Mouse (Mus musculus) MEL (cell line): ENCODE measurements around the gene Sptbn1. TPM values are rescaled to one million over a fixed set of nuclear protein-coding genes. Genes with fewer than 3 reads are reported as not detected.

Experiments
- DNase-seq: peaks from one replicate; pipeline ENCODE4 v3.0.0; 2011; ENCODE audit warnings: low read depth, low spot score
- H3K27ac ChIP-seq: 2 replicates; pipeline ENCODE4 v1.5.1; 2012; ENCODE audit warnings: low read depth, mild to moderate bottlenecking, control low read depth, low read length, moderate library complexity; ENCODE audit not compliant: control insufficient read depth
- H3K27me3 ChIP-seq, 2 experiments: fragments of 150-350 bp in 1 of 2; sonication (generic) in 1 of 2; 2 replicates each; pipeline ENCODE4 v1.6.1; 2012; ENCODE audit warnings: low read length in 2 of 2, mild to moderate bottlenecking in 2 of 2, improper control_type of control experiment in 1 of 2, moderate library complexity in 1 of 2; ENCODE audit not compliant: insufficient read depth in 2 of 2, control insufficient read depth in 1 of 2
- H3K36me3 ChIP-seq, 2 experiments: 2 replicates each; pipeline ENCODE4 v1.6.1; 2012 to 2014; ENCODE audit warnings: low read length in 2 of 2, improper control_type of control experiment in 1 of 2, inconsistent platforms in 1 of 2, mild to moderate bottlenecking in 1 of 2; ENCODE audit not compliant: insufficient read depth in 2 of 2, control insufficient read depth in 1 of 2
- H3K4me1 ChIP-seq, 2 experiments: fragments of 150-350 bp in 1 of 2; sonication (generic) in 1 of 2; 2 replicates each; pipeline ENCODE4 v1.6.1; 2012; ENCODE audit warnings: low read length in 2 of 2, improper control_type of control experiment in 1 of 2, mild to moderate bottlenecking in 1 of 2; ENCODE audit not compliant: insufficient read depth in 2 of 2, control insufficient read depth in 1 of 2
- H3K4me3 ChIP-seq, 2 experiments: fragments of 150-350 bp in 1 of 2; sonication (generic) in 1 of 2; 2 replicates each; pipeline ENCODE4 v1.5.1; 2012; ENCODE audit warnings: low read depth in 2 of 2, low read length in 2 of 2, mild to moderate bottlenecking in 2 of 2, moderate library complexity in 2 of 2, control low read depth in 1 of 2, improper control_type of control experiment in 1 of 2; ENCODE audit not compliant: control insufficient read depth in 1 of 2, insufficient read depth in 1 of 2
- H3K79me2 ChIP-seq: 2 replicates; pipeline ENCODE4 v1.6.1; 2012; ENCODE audit warnings: mild to moderate bottlenecking, low read length, moderate library complexity; ENCODE audit not compliant: control insufficient read depth, poor library complexity, insufficient read depth
- H3K9ac ChIP-seq: 2 replicates; pipeline ENCODE4 v1.6.1; 2012; ENCODE audit warnings: low read depth, mild to moderate bottlenecking, control low read depth, low read length, moderate library complexity; ENCODE audit not compliant: control insufficient read depth, poor library complexity, severe bottlenecking
- H3K9me3 ChIP-seq: fragments of 150-350 bp; sonication (generic); replicated peaks from 2 replicates; pipeline ENCODE4 v1.6.1; 2012; ENCODE audit warnings: mild to moderate bottlenecking, low read length, improper control_type of control experiment, moderate library complexity; ENCODE audit not compliant: insufficient read depth
- BHLHE40 ChIP-seq: IDR thresholded peaks from 2 replicates; pipeline ENCODE4 v1.6.1; 2012; ENCODE audit warnings: low read depth, mild to moderate bottlenecking, inconsistent platforms, low read length, improper control_type of control experiment, borderline replicate concordance
- CHD1 ChIP-seq: IDR thresholded peaks from 2 replicates; pipeline ENCODE4 v1.6.1; 2012; ENCODE audit warnings: low read depth, mild to moderate bottlenecking, inconsistent platforms, low read length, improper control_type of control experiment
- EP300 ChIP-seq, 2 experiments: IDR thresholded peaks; 2 replicates each; pipeline ENCODE4 v1.6.1; 2011; ENCODE audit warnings: improper control_type of control experiment in 2 of 2, low read length in 2 of 2, low read depth in 1 of 2, mild to moderate bottlenecking in 1 of 2
- ETS1 ChIP-seq: IDR thresholded peaks from 2 replicates; pipeline ENCODE4 v1.6.1; 2012; ENCODE audit warnings: low read depth, mild to moderate bottlenecking, inconsistent platforms, low read length, improper control_type of control experiment, moderate library complexity
- JUND ChIP-seq: IDR thresholded peaks from 2 replicates; pipeline ENCODE4 v1.6.1; 2011; ENCODE audit warnings: low read depth, mild to moderate bottlenecking, improper control_type of control experiment, low read length
- MAFK ChIP-seq: IDR thresholded peaks from 2 replicates; pipeline ENCODE4 v1.6.1; 2011; ENCODE audit warnings: low read depth, mild to moderate bottlenecking, low read length, improper control_type of control experiment, borderline replicate concordance
- POLR2A ChIP-seq, 2 experiments: IDR thresholded peaks; 2 replicates each; pipeline ENCODE4 v1.6.1; 2011 to 2012; ENCODE audit warnings: low read length in 2 of 2, mild to moderate bottlenecking in 2 of 2, control low read depth in 1 of 2, improper control_type of control experiment in 1 of 2, low read depth in 1 of 2, moderate library complexity in 1 of 2; ENCODE audit not compliant: control insufficient read depth in 1 of 2, insufficient read depth in 1 of 2, poor library complexity in 1 of 2
- POLR2AphosphoS2 ChIP-seq: IDR thresholded peaks from 2 replicates; pipeline ENCODE4 v1.6.1; 2011; ENCODE audit warnings: low read length, improper control_type of control experiment
- POLR2AphosphoS5 ChIP-seq: IDR thresholded peaks from 2 replicates; pipeline ENCODE4 v1.6.1; 2012; ENCODE audit warnings: low read depth, borderline replicate concordance, mild to moderate bottlenecking, inconsistent platforms, low read length, moderate library complexity, mixed read lengths
- SIN3A ChIP-seq: IDR thresholded peaks from 2 replicates; pipeline ENCODE4 v1.6.1; 2012; ENCODE audit warnings: low read length, improper control_type of control experiment, inconsistent platforms
- USF1 ChIP-seq: IDR thresholded peaks from 2 replicates; pipeline ENCODE4 v1.6.1; 2014; ENCODE audit warnings: low read depth, mild to moderate bottlenecking, inconsistent platforms, low read length, improper control_type of control experiment, moderate library complexity
- USF2 ChIP-seq, 2 experiments: IDR thresholded peaks; 2 replicates each; pipeline ENCODE4 v1.6.1; 2011 to 2012; ENCODE audit warnings: improper control_type of control experiment in 2 of 2, low read length in 2 of 2, borderline replicate concordance in 1 of 2, inconsistent platforms in 1 of 2, low read depth in 1 of 2, mild to moderate bottlenecking in 1 of 2; ENCODE audit not compliant: insufficient read depth in 1 of 2
- ZC3H11A ChIP-seq: IDR thresholded peaks from 2 replicates; pipeline ENCODE4 v1.6.1; 2012; ENCODE audit warnings: low read depth, mild to moderate bottlenecking, inconsistent platforms, low read length, improper control_type of control experiment
- ZKSCAN1 ChIP-seq: IDR thresholded peaks from 2 replicates; pipeline ENCODE4 v1.6.1; 2012; ENCODE audit warnings: low read depth, mild to moderate bottlenecking, inconsistent platforms, low read length, improper control_type of control experiment, moderate library complexity
- polyA plus RNA-seq, 2 experiments: library from polyadenylated mRNA; stranded (reverse) in 1 of 2; unstranded in 1 of 2; fragments of >175 nt in 1 of 2; fragments of >200 nt in 1 of 2; gene quantifications; 2 replicates each; pipeline versions ENCODE4 v1.2.1 to v1.2.4; 2012; ENCODE audit warnings: low replicate concordance in 2 of 2, low read depth in 1 of 2; ENCODE audit not compliant: insufficient read length in 2 of 2, insufficient read depth in 1 of 2, missing spikeins in 1 of 2
- total RNA-seq: library from RNA; depleted of rRNA; stranded (reverse); fragments of 300-350 nt; gene quantifications from 2 replicates; pipeline ENCODE4 v1.2.3, GENCODE M21; 2012

Gene Sptbn1
- total and polyA plus RNA-seq, 3 experiments, result 14.6 to 20.2 TPM; not detected in 1

- TF ChIP-seq SIN3A (no peak), POLR2A (IDR thresholded peaks at IDR 0.05; ENCODE audit: control insufficient read depth in 1 of 2, insufficient read depth in 1 of 2, low read depth in 1 of 2, low read length in 2 of 2, poor library complexity in 1 of 2) (no peak), USF2 (IDR thresholded peaks at IDR 0.05; ENCODE audit: borderline replicate concordance in 1 of 2, insufficient read depth in 1 of 2, low read depth in 1 of 2, low read length in 2 of 2) (no peak), POLR2AphosphoS2 (no peak), CHD1 (no peak), BHLHE40 (no peak)
- Histone ChIP-seq H3K9ac (no peak overlapping the region), H3K36me3 (peaks cover 0 to 10% of the 10 kb centered on the region in 2 experiments; a peak in 2 of 4 replicates)
Observed at GRCm38 (mm10) chr11:30177145-30177840, 90.7 kb downstream of the Sptbn1 start.

GRCm38 (mm10) chr11:30176111-30176510 is 91.9 kb downstream of the Sptbn1 start:
- Histone ChIP-seq H3K9me3 (no peaks in the 10 kb centered on the region), H3K36me3 (peaks cover 0 to 10% of the 10 kb centered on the region in 2 experiments; a peak in 2 of 4 replicates), H3K27me3 (no peaks in the 10 kb centered on the region), H3K4me3 (no peak overlapping the region), H3K4me1 (peaks cover 3 to 13% of the 10 kb centered on the region in 2 experiments; a peak in 2 of 4 replicates), H3K79me2 (no peaks in the 10 kb centered on the region; the same call in 1 of the 2 replicates), H3K27ac (no peak overlapping the region), H3K9ac (no peak overlapping the region)
- TF ChIP-seq JUND (no peak), EP300 (IDR thresholded peaks at IDR 0.05; ENCODE audit: low read depth in 1 of 2, low read length in 2 of 2) (no peak), ETS1 (no peak), USF1 (no peak), POLR2AphosphoS5 (no peak), ZC3H11A (no peak), ZKSCAN1 (no peak), MAFK (no peak)
- no peak for DNase-seq

More at GRCm38 (mm10) chr11:30177145-30177840, 90.7 kb downstream of the Sptbn1 start:
- Histone ChIP-seq H3K79me2 (no peaks in the 10 kb centered on the region; the same call in 1 of the 2 replicates), H3K4me1 (peaks cover 3 to 13% of the 10 kb centered on the region in 2 experiments; a peak in 2 of 4 replicates), H3K27ac (no peak overlapping the region), H3K4me3 (no peak overlapping the region), H3K9me3 (no peaks in the 10 kb centered on the region), H3K27me3 (no peaks in the 10 kb centered on the region)
- DNase-seq, result no peak
